Mouse (Mus musculus) heart, adult 10 weeks (tissue): Measurements from ENCODE around the gene Hist1h4h. TPM values are rescaled to one million over a fixed set of nuclear protein-coding genes. Genes with fewer than 3 reads are reported as not detected.

ENCODE experiments used
- polyA plus RNA-seq: library from polyadenylated mRNA; stranded (reverse); fragments of 350-450 nt; fragmentation: Illumina TruSeq; extraction: RNeasy Lipid Tissue Mini Kit (QIAGEN cat#74804); gene quantifications from one replicate; pipeline ENCODE4 v1.2.3, GENCODE M21; 2014; ENCODE audit warnings: low read depth, low replicate concordance

Gene Hist1h4h
- polyA plus RNA-seq, 1 experiment from 2014 or later, result 46.3 TPM

Other genes starting within 250 kb of the Hist1h4h start
- 16.7 TPM for gene Zfp322a, start 161.8 kb upstream of the Hist1h4h start, polyA plus RNA-seq
- gene Abt1, start 107.2 kb upstream of the Hist1h4h start, polyA plus RNA-seq, result 4.1 TPM
- gene Btn1a1, start 65.1 kb upstream of the Hist1h4h start, polyA plus RNA-seq, result not detected
- not detected for gene Btn2a2, start 42.2 kb upstream of the Hist1h4h start, polyA plus RNA-seq
- 2.5 TPM for gene Hist1h2af, start 2.9 kb downstream of the Hist1h4h start, polyA plus RNA-seq
- not detected for gene Hist1h3g, start 4.4 kb downstream of the Hist1h4h start, polyA plus RNA-seq
- 0.89 TPM for gene Hist1h2bh, start 12.3 kb downstream of the Hist1h4h start, polyA plus RNA-seq
- gene Hist1h3f, start 13.0 kb downstream of the Hist1h4h start, polyA plus RNA-seq, result 0.68 TPM
- gene Hist1h4f, start 20.6 kb downstream of the Hist1h4h start, polyA plus RNA-seq, result not detected
- 0.21 TPM for gene Hist1h1d, start 22.2 kb downstream of the Hist1h4h start, polyA plus RNA-seq
- gene Hist1h3e, start 31.3 kb downstream of the Hist1h4h start, polyA plus RNA-seq, result not detected
- not detected for gene Hist1h2ae, start 40.2 kb downstream of the Hist1h4h start, polyA plus RNA-seq
- gene Hist1h2bg, start 40.3 kb downstream of the Hist1h4h start, polyA plus RNA-seq, result not detected
- gene Hist1h2bf, start 43.1 kb downstream of the Hist1h4h start, polyA plus RNA-seq, result not detected
- not detected for gene Hist1h2ad, start 43.3 kb downstream of the Hist1h4h start, polyA plus RNA-seq
- 0.76 TPM for gene Hist1h3d, start 44.7 kb downstream of the Hist1h4h start, polyA plus RNA-seq
- gene Hist1h4d, start 50.5 kb downstream of the Hist1h4h start, polyA plus RNA-seq, result not detected
- 8.1 TPM for gene Hist1h2be, start 90.1 kb downstream of the Hist1h4h start, polyA plus RNA-seq
- 3.8 TPM for gene Hist1h1e, start 91.5 kb downstream of the Hist1h4h start, polyA plus RNA-seq
- gene Hist1h2ac, start 152.9 kb downstream of the Hist1h4h start, polyA plus RNA-seq, result 1.0 TPM
- 121 TPM for gene Hist1h2bc, start 153.1 kb downstream of the Hist1h4h start, polyA plus RNA-seq
- not detected for gene Hist1h1t, start 164.8 kb downstream of the Hist1h4h start, polyA plus RNA-seq
- not detected for gene Hist1h4c, start 167.4 kb downstream of the Hist1h4h start, polyA plus RNA-seq
- gene Hfe, start 179.8 kb downstream of the Hist1h4h start, polyA plus RNA-seq, result 35.3 TPM
- 171 TPM for gene Hist1h1c, start 207.8 kb downstream of the Hist1h4h start, polyA plus RNA-seq
- not detected for gene Hist1h3c, start 214.6 kb downstream of the Hist1h4h start, polyA plus RNA-seq
- gene Hist1h2bb, start 215.7 kb downstream of the Hist1h4h start, polyA plus RNA-seq, result not detected
- not detected for gene Hist1h2ab, start 220.1 kb downstream of the Hist1h4h start, polyA plus RNA-seq
- not detected for gene Hist1h3b, start 221.2 kb downstream of the Hist1h4h start, polyA plus RNA-seq
- not detected for gene Hist1h4b, start 226.0 kb downstream of the Hist1h4h start, polyA plus RNA-seq
- not detected for gene Hist1h4a, start 230.2 kb downstream of the Hist1h4h start, polyA plus RNA-seq
- not detected for gene Hist1h3a, start 231.3 kb downstream of the Hist1h4h start, polyA plus RNA-seq
- gene Hist1h1a, start 232.6 kb downstream of the Hist1h4h start, polyA plus RNA-seq, result not detected
- 0.31 TPM for gene Trim38, start 238.9 kb downstream of the Hist1h4h start, polyA plus RNA-seq